Mouse (Mus musculus): Measurements from ENCODE around the gene Sox5.

The Sox5 gene

DNA sequence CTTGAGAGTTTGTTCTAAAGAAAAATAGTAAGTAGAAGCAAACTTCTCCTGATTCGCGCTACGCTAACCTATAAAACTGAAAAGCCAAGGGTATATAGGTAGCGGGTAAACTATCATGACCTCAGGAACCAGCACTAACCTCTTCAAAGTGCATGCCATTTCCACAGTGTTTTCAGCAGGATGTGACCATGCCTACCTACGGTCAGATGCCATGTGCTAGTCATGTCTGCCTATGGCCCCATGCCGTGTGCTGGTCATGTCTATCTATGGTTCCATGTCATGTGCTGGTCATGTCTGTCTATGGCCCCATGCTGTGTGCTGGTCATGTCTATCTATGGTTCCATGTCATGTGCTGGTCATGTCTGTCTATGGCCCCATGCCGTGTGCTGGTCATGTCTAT is 614.7 kb downstream of the Sox5 start:
- DNase-seq: no peak

DNA sequence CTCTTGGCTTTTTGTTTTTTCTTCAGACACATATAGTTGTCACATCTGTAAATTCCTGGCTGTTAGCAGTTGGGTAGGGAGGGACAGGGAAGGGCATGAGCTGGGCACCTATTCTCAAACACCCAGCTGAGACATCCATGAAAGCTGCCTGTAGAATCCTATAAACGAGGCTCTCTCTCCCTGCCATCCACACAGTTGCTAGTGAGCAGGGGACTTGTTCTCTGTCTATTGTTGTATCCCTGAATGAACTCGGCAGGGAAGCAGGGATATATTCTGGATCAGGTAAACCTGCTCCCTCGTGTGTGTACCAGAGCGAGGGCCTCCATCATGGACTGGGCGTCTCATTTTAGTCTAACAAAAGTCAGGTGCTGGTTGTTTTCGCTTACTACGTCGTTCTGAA is 615.1 kb downstream of the Sox5 start:
- no peak for DNase-seq

DNA sequence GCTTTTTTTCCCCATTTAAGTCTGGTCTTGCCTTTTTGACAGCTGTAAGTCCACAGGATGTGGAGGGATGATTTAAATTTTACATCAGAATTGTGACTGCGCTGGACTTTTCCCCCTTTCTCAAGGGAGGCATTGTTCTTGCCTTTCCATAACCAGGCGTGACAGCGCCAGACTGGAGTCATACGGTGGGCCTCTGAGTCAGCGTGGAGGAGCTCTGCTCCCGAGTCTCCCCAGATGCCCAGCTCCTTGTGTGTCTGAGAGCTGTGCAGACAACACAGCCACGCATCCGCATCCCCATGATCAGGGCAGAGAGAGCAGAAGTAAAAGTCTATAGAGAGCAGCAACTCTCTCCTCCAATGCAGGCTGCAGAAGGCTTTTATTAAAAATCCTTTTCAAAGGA is 615.7 kb downstream of the Sox5 start:
- no peak for DNase-seq

DNA sequence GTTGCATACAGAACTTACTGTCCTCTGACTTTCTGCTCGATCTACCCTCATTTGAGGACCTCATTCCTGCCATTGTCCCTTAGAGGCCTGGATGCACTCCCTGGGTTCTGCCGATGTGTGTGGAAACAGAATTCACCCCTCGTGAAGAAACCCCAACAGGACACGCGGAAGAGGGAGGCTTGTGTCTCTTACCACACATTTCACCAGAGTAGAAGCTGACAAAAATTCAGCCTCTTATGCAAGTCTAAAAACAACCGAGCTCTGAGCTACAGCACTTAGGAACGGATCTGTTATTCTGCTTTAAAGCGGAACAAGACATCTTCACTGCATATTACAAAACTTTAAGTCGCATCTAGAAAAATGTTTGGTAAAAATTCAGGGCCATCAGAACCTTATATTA is 618.3 kb downstream of the Sox5 start:
- no peak for DNase-seq

DNA sequence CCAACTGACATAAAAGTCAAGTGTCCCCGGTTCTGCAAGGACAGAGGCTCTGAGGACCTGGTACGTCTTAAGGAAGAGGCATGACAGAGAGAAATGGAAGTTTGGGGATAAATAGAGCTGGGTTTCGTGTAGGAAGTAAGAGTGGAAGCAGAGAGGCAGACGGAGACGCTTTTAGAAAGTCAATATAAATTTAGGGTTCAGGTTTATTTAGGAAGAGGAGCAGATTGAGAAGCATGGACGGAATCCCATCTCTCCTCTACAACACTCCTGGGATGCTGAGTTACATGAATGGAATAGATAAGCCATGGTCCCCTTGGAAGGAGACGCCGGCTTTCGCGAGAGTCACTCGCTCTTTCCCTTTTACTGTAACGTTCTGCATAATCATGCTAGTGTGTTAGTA is 623.1 kb downstream of the Sox5 start:
- no peak for DNase-seq

DNA sequence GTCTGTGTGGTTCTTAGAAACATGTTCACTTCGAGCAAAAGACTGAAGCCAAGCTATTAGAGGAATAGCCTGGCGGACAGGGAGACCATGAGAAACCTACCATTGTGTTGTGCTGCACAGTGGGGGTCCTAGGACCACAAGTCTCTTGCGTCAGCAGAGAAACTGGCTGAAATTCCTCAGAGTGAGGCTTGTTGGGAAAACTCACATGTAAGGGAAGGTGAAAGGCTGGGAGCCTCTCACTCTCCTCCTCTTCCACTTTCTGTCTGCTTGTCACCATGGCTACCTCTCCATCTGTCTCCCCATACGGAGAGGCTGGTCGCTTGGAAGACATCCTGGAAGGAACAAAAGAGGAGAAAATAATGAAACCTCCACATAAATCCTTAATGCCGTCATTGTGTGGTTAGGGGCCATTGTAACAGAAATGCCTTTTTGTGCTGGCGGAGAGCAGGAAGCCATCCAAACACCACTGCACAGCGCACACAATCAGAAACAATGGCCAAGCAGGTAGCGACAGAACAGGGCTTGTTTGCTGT is 626.8 kb downstream of the Sox5 start:
- DNase-seq: peak; percentile 7 to 12

DNA sequence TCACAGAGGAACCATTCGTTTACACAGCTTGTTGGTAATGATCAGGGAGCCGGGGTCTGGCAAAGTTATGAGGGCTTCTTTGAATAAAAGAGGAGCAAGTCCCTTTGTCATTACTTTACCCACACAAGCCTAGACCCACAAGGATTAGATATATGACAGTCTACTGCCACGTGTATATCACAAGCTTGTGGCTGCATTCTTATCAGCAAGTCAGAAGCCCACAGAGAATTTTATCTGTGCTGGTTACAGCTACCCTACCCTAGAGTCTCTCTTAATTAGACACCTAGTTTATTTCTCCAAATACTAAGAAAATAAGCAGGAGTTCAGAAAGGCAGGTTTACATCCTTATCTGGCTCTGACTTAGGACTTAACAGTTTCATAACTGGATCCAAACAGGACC is 629.8 kb downstream of the Sox5 start:
- no peak for DNase-seq

DNA sequence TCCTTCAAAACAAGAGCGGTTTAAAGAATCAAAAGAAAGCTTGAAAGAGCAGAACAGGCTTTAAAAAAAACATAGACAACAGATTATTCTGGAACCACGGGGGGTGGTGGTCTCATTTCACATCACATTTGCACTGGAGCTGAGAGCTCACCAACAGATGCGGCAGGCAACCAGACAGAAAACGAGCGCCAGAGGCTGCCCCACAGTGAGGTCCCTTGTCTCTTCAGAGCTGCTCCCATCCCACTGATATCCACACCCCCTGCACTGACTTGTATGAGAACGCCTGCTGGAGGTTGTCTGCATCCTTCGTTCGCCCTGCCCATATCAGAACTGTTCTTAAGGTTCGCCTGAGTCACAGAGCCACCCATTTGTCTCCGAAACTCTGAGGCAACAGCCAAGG is 630.7 kb downstream of the Sox5 start:
- DNase-seq: no peak

DNA sequence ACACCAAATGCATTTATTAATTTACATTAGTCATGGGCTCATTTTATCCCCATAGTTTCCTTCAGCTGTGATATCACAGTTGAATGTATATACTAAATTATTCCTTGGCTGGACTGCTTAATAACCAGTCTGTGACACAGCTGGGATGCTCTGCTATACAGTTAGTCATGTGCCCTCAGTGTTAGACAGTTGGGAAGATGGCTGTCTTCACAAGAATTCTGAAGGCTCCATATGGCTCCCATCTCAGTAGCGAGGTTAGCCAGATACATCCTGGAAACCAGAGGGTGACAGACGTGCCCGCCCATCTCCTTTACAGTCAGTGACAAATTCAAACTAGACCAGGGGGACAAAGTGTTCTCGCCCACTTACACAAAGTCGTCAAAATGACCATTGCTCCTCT is 644.4 kb downstream of the Sox5 start:
- DNase-seq: no peak

DNA sequence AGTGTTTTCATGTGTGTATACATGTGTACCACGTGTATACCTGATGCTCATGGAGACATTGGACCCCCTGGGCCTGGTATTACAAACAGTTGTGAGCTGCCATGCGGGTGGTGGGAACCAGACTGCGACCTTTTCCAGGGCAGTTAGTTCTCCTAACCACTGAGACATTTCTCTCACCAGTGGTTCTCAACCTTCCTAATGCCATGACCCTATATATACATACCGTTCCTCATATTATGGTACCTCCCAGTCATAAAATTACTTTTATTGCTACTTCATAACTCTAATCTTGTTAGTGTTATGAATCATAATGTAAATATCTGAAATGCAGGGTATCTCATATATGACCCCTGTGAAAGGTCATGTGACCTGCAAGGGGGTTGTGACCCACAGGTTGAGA is 644.9 kb downstream of the Sox5 start:
- DNase-seq: no peak

DNA sequence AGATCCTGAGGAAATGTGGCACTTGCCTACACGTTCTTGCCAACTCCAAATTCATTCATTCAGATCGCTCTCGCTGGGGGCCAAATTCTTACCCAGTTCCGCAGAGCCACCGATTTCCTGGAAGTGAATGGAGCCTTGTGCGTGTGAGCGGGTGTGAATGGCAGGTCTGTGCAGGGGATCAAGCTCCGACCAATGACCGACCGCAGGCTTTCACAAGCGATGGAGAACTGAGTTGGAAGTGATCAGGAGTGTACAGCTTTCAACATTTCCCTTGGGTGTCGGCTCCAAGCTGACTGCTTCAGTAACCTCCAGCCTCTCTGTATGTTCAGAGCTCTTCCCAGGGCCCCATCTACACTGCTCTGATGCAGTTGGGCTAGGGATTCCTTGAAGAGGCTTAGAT is 651.9 kb downstream of the Sox5 start:
- no peak for DNase-seq

DNA sequence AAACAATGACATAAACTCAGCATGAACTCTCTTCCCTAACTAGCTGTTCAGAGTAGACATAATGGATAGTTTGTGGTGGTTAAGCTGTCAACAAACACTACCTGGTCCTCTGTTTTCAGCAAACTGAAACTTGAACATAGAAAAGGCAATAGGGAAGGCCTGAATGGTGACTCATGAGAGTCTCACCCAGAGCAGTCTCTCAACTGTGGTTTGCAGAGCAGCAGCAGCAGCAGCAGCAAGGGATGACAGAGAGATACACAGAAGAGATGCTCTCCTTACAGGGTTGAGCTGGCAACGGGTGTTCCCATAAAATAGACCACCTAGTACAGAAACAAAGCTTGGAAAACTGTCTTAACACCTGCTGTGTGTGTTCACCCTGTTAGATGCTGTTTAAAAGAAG is 661.8 kb downstream of the Sox5 start:
- DNase-seq: no peak

DNA sequence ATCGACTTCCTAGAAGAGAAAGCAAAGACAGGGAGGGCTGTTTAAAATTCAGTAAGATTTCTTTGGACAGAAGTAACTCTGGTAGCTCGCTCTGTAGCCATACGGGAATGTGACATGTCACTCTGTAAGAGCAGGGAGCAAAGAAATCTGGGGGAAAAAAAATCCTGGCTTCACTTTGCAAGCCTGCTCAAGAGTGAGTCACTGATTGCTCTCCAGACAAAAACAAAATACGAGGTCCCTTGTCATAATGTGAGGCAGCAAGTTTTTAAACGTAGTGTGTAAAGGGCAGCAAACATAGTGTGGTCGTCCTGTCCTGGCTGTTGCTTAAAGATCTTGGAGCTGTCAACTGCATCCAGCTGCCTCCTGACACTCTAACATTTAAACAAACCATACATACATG is 665.1 kb downstream of the Sox5 start:
- no peak for DNase-seq

DNA sequence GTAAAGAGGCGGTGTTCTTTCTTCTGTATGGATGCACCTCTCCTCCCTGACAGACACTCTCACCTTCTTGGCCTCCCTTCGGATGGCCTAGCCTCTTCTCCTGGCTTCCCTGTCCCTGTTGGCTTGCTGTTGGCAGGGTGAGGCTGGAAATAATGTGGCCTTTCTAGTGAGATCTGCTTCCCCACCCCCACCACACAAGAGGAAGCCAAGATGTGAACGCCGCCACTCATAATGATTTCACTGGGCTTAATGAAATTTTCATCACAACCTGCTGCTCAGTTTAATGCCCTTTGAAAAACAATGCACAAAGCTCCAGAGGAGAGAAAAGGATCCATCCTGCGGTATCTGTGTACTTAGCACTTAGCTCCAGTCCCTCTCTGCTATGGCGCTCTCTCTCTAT is 670.2 kb downstream of the Sox5 start:
- DNase-seq: no peak

DNA sequence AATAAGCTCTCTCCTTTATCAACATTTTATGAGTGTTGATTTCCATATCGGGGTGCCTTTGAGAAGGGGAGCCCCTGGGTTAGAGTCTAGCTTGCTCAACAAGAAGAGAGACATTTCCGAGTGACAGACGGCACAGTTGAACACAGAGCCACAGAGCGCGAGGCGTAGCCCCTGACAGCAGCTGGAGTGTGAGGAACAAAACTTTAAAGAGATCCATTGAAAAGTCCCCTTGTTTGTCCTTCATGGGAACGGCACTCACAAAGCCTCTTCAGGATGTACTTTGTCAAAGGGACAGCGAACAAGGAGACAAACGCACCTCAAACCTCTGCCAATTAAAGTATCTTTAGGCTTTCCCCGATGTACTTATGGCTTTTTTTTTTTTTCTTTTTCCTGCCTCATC is 674.9 kb downstream of the Sox5 start:
- no peak for DNase-seq

DNA sequence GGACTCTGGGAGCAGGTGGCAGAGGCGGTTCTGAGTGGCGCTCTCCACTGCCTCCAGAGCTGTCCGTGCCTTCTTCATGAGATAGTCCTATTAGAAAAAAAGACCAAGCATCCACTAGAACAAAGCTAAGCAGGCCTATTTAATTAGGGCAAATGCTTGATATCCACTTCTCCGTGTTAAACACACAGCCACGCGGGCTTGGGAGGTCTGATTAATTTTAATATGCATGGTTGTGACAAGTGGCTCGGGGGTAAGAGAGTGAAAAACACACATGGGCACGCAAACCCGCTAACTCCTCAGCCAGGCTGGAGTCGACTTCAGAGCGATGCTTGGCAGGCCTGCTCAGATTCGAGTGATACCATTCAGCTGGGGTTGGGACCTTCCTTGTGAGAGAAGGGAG is 676.1 kb downstream of the Sox5 start:
- no peak for DNase-seq

DNA sequence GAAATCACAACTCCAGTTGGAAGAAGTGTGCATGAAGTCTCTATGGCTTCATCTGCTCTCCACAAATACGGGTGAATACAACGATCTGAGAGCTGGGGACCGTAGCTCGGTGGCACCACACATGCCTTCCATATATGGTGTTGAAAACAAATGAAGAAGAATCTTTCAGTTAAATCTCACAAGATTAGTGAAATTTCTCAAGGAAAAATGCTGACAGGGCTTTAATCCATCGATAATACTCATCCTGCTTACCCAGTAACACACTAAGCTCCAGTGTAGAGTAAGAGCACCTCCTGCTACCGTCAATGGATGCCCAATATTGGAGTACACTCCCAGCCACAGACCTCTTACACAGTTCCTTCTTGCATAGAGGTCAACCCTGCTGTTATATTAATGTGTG is 678.2 kb downstream of the Sox5 start:
- no peak for DNase-seq

DNA sequence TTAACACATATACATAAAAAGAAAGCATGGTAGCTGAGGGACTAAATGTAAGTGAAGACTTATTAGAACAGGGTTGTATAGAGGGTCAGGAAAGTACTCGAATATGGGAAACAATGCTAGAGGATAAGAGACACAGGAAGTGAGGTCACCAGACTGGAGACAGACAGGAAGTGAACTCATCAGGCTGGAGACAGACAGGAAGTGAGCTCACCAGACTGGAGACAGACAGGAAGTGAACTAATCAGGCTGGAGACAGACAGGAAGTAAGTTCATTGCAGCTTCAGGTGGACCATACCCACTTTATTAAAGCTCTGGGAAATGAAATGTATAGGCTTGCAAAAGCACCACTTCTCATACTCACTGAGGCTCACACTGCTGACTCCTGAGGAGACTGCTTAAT is 680.9 kb downstream of the Sox5 start:
- no peak for DNase-seq

DNA sequence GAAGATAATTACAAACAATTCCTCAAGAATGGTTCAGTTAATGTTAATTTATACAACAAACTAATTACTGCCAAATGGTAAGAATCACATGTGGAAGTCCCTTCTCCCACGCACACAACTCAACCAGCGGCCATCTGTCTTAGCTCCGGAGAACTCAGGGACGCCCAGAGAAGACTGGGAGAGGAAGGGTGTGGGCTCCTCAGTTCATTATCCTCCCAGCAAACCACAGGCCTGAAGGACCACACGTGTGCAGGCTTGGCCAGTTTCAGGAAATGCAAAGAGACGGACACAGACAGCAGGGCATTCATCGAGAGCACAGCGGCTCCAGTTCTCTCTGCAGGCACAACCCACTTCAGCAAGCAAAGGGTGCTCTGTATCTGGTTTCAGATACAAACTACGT is 683.7 kb downstream of the Sox5 start:
- no peak for DNase-seq

DNA sequence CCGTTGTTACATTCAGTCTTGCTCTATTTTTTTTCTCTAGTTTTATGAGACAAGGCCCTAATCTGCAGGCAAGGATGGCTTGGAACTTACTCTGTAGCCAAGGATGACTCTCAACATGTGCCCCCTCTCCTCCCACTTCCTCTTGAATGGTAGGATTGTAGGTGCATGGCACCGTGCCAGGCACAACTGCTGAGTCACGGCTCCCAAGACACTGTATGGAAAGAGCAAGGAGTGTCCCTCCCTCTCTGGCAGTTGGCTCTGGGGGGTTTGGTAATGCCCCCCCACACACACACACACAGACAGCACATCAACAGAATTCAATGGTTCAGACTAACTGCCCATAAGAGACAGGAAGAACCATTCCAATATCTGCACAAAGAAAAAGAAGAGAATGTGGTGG is 693.5 kb downstream of the Sox5 start:
- no peak for DNase-seq

DNA sequence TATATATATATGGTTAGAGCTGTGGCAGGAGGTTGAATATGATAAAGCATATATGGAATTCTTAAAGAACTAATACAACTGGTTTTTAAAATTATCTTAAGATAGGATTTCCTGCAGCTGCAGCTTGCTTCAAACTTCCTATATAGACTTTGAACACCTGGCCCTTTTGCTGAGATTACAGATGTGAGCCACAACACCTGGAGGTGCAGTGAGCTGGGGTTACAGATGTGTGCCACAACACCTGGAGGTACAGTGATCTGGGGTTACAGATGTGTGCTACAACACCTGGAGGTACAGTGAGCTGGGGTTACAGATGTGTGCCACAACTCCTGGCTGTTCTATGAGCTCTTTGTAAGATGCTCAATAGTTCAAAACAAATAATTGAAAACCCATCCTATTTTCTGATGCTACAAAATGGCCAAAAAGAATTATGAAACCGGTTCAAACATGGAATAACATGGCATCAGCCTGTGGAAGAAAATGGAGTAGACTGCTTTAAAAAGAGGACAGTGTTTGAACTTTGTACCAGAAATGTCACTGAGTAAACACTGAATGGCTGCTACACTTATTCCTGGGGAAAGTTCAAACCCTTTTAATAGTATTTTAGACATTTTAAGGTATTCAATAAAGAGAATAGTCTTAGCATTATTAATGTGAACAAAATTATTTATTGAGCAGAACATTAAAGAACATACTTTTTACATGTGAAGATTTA is 695.5 kb downstream of the Sox5 start:
- no peak for DNase-seq

DNA sequence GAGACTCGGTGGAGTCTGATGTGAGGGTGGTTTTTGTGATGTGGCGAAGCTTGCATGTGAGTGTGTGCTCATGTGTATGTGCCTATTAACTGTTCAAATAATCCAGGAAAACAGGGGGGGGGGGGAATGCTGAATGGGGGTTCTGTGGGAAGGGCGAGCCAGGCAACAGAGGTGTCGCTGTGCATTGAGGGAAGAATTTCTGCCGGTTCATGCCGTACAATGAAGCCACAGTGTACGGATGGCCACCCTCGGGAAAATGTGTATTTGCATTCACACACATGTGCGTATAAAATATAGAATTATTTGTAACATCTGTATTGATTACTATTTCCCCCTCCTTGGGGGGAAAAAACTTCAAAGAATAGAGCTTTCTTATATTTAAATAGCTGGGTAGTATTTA is 699.5 kb downstream of the Sox5 start:
- DNase-seq: no peak

DNA sequence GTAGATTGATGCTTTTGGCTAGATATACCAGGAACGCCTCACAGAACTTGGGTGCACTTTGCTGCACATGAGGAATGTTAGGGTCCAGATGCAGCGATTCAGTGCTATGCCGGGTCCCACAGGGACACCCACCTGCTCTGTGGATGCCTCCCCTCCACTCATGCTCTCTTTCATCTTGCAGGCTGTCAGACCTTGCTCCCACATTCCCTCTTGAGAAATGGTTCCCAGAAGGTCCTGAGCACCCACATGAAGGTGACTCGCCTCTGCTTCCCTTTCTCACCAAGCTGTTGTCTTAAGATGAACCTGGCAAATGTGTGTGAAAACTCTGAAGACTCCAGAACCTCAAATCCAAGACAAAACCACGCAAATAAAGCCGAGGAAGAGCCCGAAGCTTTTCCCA is 704.0 kb downstream of the Sox5 start:
- no peak for DNase-seq

DNA sequence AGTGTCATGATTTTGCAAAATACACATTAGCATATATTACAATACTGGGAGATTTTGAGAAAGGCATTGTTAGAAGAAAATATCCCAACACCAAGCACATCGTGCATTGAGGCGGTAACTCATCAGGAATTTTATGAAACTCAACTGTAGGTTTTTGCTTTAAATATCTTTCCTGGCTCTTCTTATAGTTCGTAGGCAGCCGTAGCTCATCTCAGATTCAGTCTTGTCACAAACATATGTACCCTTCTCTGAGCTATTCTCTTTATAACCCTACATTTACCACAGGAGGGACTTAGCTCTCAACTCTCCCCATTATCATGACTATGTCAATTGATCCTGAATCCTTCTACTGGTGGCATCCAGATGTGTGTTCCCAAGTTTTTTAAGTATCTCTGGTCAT is 705.4 kb downstream of the Sox5 start:
- no peak for DNase-seq

DNA sequence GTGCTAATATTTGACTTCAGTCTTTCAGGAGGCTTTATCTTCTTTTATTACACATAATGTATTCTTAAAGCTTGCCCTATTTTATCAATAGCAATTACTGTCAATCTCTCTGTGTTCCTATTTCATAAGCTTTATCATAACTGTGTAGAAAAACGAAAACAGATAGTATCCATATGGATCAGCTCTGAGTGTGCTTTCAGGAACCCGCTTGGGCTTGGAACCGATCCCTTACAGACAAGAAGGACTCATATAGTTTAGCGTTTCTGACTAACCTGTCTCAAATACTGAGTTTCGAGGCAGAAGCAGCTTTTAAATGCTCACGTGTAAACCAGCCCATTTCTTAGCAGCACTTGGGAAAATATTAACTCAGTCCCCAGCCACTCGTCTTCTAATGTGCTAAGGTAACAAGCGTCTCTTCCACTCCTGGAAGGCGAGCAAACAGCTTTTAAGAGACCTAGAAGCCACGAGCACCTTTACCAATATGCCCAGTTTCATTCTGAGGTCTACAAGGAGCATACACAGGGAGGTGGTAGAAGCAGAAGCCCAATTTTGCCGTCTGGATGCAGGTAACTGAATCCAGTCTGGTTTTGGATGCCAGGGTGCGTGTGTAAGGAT is 706.3 kb downstream of the Sox5 start:
- DNase-seq: no peak
